Mouse (Mus musculus): ENCODE measurements at regions not wholly inside any gene's neighbourhood (a gene's known extent, or its start where the extent isn't known, plus 50 kb on each side); places are given as distances from the start of the nearest gene placed in this dataset.
"Not testable (repeated sequence)": the region's sequence is repeated elsewhere in the genome, so short reads cannot be mapped to it uniquely, and the experiment has no call there.

DNA sequence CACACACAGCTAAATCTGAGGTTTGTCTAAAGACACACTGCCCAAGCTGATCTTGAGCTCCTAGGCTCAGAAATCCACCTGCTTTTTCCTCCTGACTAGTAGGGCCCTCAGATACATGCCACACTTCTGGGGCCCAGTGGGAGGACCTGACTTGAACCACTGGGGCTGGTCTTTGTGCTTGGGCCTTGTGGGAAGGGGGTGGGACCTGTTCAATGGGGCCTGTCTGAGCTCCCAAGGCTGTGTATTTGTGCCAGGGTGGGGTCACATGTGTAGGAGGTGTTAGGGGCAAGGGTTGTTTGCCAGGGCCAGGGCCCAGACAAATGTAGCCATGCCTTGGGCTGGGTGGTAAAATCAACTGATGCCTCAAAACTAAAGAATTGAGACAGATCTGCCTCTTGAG is 56.8 kb downstream of the Gm8765 start:
- not testable (repeated sequence) for H3K9ac ChIP-seq (ENCODE audit: low read depth, low read length); H3K9me3 ChIP-seq (ENCODE audit: control insufficient read depth, low read length); H3K27ac ChIP-seq (ENCODE audit: low read length); H3K4me1 ChIP-seq (ENCODE audit: control insufficient read depth, insufficient read depth, low read length); H3K27me3 ChIP-seq (replicated peaks; ENCODE audit: control insufficient read depth, insufficient read depth, low read length); H3K4me2 ChIP-seq (ENCODE audit: low read depth, low read length); H3K4me3 ChIP-seq (ENCODE audit: low read length); H3K36me3 ChIP-seq (ENCODE audit: control insufficient read depth, insufficient read depth, low read length)
- ATAC-seq: peak; percentile 48

DNA sequence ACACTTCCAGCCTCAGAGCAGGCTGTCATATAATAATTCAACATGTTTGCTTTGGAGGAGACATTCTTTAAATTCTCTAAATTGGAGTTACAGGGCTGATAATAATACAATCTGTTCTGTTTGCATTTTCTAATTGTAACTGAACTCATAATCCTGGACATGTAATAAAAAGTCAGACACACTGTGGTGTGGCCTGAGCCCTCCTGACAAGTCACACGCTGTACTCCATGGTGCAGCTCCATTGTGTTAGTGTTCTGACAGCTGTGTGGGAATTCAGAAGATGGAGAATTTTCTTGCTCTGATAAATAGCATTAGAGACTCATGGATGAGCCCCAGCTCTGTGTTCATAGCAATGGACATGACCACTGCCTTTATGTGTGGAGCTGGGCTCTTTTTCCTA is 58.2 kb downstream of the Gm8765 start:
- peak; percentile 43; the same call in 1 of the 2 replicates for ATAC-seq
- not testable (repeated sequence) for H3K36me3 ChIP-seq (ENCODE audit: control insufficient read depth, insufficient read depth, low read length); H3K9ac ChIP-seq (ENCODE audit: low read depth, low read length); H3K27ac ChIP-seq (ENCODE audit: low read length); H3K9me3 ChIP-seq (ENCODE audit: control insufficient read depth, low read length); H3K4me1 ChIP-seq (ENCODE audit: control insufficient read depth, insufficient read depth, low read length); H3K4me2 ChIP-seq (ENCODE audit: low read depth, low read length); H3K4me3 ChIP-seq (ENCODE audit: low read length); H3K27me3 ChIP-seq (replicated peaks; ENCODE audit: control insufficient read depth, insufficient read depth, low read length)
- WGBS: 35% methylated on average over 1 of the region's 1 CpGs

DNA sequence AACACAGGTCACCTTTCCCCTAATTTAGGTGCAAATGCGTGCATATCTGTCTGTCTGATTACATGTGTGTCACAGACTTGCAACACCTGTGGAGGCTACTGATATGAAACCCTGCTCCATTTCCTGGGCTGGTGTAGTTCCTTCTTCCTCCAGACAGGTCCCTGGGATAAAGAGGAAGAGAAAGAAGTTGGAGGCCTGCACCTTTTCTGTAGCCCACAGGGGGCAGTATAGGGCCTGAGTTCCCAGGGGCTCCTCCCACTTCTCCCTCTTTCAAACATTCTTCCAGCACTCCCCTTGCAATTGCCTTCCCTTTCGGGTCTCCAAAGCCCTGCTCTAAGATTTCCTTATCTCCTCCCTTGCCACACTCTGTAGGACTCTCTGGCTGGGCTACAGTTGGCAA is 66.5 kb downstream of the Gm8765 start:
- no peak for ATAC-seq
- H3K4me3 ChIP-seq (ENCODE audit: low read length): no peak overlapping the region
- no peaks in the 10 kb centered on the region for H3K36me3 ChIP-seq (ENCODE audit: control insufficient read depth, insufficient read depth, low read length)
- 66% methylated on average over 2 of the region's 2 CpGs for WGBS
- H3K9ac ChIP-seq (ENCODE audit: low read depth, low read length): no peak overlapping the region
- no peak overlapping the region for H3K27ac ChIP-seq (ENCODE audit: low read length)
- no peaks in the 10 kb centered on the region for H3K4me1 ChIP-seq (ENCODE audit: control insufficient read depth, insufficient read depth, low read length)
- no peaks in the 10 kb centered on the region for H3K9me3 ChIP-seq (ENCODE audit: control insufficient read depth, low read length)
- no peak overlapping the region for H3K4me2 ChIP-seq (ENCODE audit: low read depth, low read length)
- H3K27me3 ChIP-seq (replicated peaks; ENCODE audit: control insufficient read depth, insufficient read depth, low read length): no peaks in the 10 kb centered on the region

DNA sequence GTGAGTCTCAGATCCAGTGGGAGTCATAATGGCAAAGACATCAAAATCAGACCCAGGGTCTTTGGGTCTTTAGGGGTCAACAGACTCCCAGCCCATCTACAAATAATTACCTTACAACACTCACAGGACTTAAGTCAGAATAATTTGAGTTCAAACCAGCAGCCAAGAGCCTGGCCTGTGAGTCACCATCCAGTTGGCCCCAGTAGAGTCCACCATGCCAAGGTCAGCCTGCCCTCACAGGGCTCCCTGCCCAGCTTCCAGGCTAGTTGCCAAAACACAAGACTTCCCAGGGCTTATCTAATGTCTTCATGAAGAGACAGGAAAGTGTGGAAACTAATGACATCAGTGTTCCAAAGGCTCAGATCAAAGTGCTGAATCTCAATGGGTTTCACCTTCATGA is 81.9 kb downstream of the Gm8765 start:
- H3K4me3 ChIP-seq (ENCODE audit: low read length); H3K4me2 ChIP-seq (ENCODE audit: low read depth, low read length); H3K4me1 ChIP-seq (ENCODE audit: control insufficient read depth, insufficient read depth, low read length); ATAC-seq; H3K9me3 ChIP-seq (ENCODE audit: control insufficient read depth, low read length); H3K27me3 ChIP-seq (replicated peaks; ENCODE audit: control insufficient read depth, insufficient read depth, low read length); H3K36me3 ChIP-seq (ENCODE audit: control insufficient read depth, insufficient read depth, low read length); H3K27ac ChIP-seq (ENCODE audit: low read length); H3K9ac ChIP-seq (ENCODE audit: low read depth, low read length): not testable (repeated sequence)

DNA sequence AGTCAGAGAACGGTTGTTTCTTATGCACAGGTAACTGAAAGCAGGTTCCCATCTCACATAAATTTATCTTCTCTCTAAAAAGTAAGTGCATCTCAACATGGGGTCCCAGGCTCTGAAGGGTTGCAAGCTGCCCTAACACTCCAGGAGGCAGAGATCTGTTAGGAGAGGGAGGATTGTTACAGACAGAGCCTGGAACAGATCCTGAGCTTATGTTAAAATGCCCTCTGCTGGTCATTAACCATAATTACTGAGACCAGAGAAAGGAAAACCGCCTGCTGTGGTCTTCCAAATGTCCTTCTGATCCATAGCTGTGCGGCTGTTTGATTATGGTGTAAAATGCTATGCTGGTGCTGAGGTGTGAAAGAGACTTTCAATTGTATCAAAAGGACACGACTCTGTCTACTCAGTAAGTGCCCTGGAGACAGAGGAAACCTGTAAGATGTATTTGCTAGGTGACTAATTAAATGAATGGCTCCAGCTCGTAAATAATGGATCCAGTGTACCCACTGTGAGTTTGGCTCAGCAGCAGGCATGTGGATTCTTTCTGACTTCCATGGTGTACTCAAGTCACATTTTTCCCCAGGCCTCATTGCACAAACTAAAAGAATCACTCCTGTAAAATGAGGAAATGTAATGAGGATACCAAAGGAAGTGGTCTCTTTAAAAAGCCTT is 131.9 kb downstream of the Gm8765 start:
- H3K27me3 ChIP-seq (replicated peaks; ENCODE audit: control insufficient read depth, insufficient read depth, low read length); H3K27ac ChIP-seq (ENCODE audit: low read length); H3K4me3 ChIP-seq (ENCODE audit: low read length); H3K4me1 ChIP-seq (ENCODE audit: control insufficient read depth, insufficient read depth, low read length); H3K9me3 ChIP-seq (ENCODE audit: control insufficient read depth, low read length); H3K4me2 ChIP-seq (ENCODE audit: low read depth, low read length); H3K9ac ChIP-seq (ENCODE audit: low read depth, low read length); H3K36me3 ChIP-seq (ENCODE audit: control insufficient read depth, insufficient read depth, low read length): not testable (repeated sequence)
- WGBS: 26% methylated on average over 4 of the region's 5 CpGs
- 0 out of 2 replicates have a peak, but pooled peaks have one; percentile 33 for ATAC-seq
